Mouse (Mus musculus): ENCODE data around the gene Aldh2. TPM values are rescaled to one million over a fixed set of nuclear protein-coding genes. Genes with fewer than 3 reads are reported as not detected.

Aldh2 gene
- polyA plus RNA-seq, 1 experiment from 2014 or later, result 146 TPM

GRCm38 (mm10) chr5:121575867-121576266, 17.8 kb downstream of the Aldh2 start:
- no peaks in the 10 kb centered on the region for H3K9me3 ChIP-seq (replicated peaks)
- peaks cover 96% of the 10 kb centered on the region for H3K36me3 ChIP-seq
- H3K4me3 ChIP-seq, result no peak overlapping the region
- ATAC-seq, result no peak
- H3K9ac ChIP-seq, result no peak overlapping the region
- H3K4me1 ChIP-seq, result no peaks in the 10 kb centered on the region
- H3K4me2 ChIP-seq, result no peak overlapping the region
- no peak overlapping the region for H3K27ac ChIP-seq
- 92% methylated on average over 11 of the region's 11 CpGs for WGBS (ENCODE audit: insufficient replicate concordance)
- no peaks in the 10 kb centered on the region for H3K27me3 ChIP-seq (replicated peaks)

GRCm38 (mm10) chr5:121574145-121574544, 19.5 kb downstream of the Aldh2 start:
- WGBS (ENCODE audit: insufficient replicate concordance), result 81% methylated on average over 13 of the region's 13 CpGs
- Histone ChIP-seq H3K27me3 (replicated peaks) (no peaks in the 10 kb centered on the region), H3K36me3 (peaks cover 94% of the 10 kb centered on the region), H3K4me1 (no peaks in the 10 kb centered on the region), H3K27ac (no peak overlapping the region), H3K9ac (no peak overlapping the region), H3K4me2 (no peak overlapping the region), H3K9me3 (replicated peaks) (no peaks in the 10 kb centered on the region), H3K4me3 (no peak overlapping the region)
- ATAC-seq, result no peak

- ATAC-seq, result no peak
- Histone ChIP-seq H3K27me3 (replicated peaks) (no peaks in the 10 kb centered on the region), H3K4me2 (no peak overlapping the region), H3K9ac (no peak overlapping the region), H3K36me3 (peaks cover 81% of the 10 kb centered on the region), H3K4me3 (no peak overlapping the region), H3K9me3 (replicated peaks) (no peaks in the 10 kb centered on the region), H3K4me1 (no peaks in the 10 kb centered on the region), H3K27ac (no peak overlapping the region)
- 75% methylated on average over 1 of the region's 1 CpGs for WGBS (ENCODE audit: insufficient replicate concordance)
Measured at GRCm38 (mm10) chr5:121570787-121571186, 22.8 kb downstream of the Aldh2 start.

GRCm38 (mm10) chr5:121569881-121570420, 23.7 kb downstream of the Aldh2 start:
- 82% methylated on average over 9 of the region's 9 CpGs for WGBS (ENCODE audit: insufficient replicate concordance)
- Histone ChIP-seq H3K4me3 (no peak overlapping the region), H3K4me2 (no peak overlapping the region), H3K9me3 (replicated peaks) (no peaks in the 10 kb centered on the region), H3K27ac (no peak overlapping the region), H3K9ac (no peak overlapping the region), H3K36me3 (peaks cover 72% of the 10 kb centered on the region), H3K27me3 (replicated peaks) (no peaks in the 10 kb centered on the region), H3K4me1 (no peaks in the 10 kb centered on the region)
- ATAC-seq, result no peak

GRCm38 (mm10) chr5:121566035-121566681, 27.5 kb downstream of the Aldh2 start:
- H3K27me3 ChIP-seq (replicated peaks), result no peaks in the 10 kb centered on the region
- H3K4me3 ChIP-seq, result no peak overlapping the region
- 81% methylated on average over 16 of the region's 16 CpGs for WGBS (ENCODE audit: insufficient replicate concordance)
- no peaks in the 10 kb centered on the region for H3K9me3 ChIP-seq (replicated peaks)
- no peak overlapping the region for H3K27ac ChIP-seq
- no peak for ATAC-seq
- no peak overlapping the region for H3K4me2 ChIP-seq
- no peak overlapping the region for H3K9ac ChIP-seq
- H3K36me3 ChIP-seq, result peaks cover 35% of the 10 kb centered on the region
- peaks cover 5% of the 10 kb centered on the region; the same call in 1 of the 2 replicates for H3K4me1 ChIP-seq

- WGBS (ENCODE audit: insufficient replicate concordance), result 13% methylated on average over 11 of the region's 11 CpGs
- Histone ChIP-seq H3K4me1 (peaks cover 5% of the 10 kb centered on the region; the same call in 1 of the 2 replicates), H3K36me3 (peaks cover 19% of the 10 kb centered on the region), H3K4me2 (peak overlapping the region; percentile 64), H3K27me3 (replicated peaks) (no peaks in the 10 kb centered on the region), H3K27ac (no peak overlapping the region), H3K9ac (0 out of 2 replicates have a peak overlapping the region, but pooled peaks have one; percentile 18), H3K9me3 (replicated peaks) (no peaks in the 10 kb centered on the region), H3K4me3 (peak overlapping the region; percentile 36)
- ATAC-seq, result no peak; the same call in 1 of the 2 replicates
Measured at GRCm38 (mm10) chr5:121564468-121564895, 29.1 kb downstream of the Aldh2 start.

- 66% methylated on average over 3 of the region's 3 CpGs for WGBS (ENCODE audit: insufficient replicate concordance)
- H3K4me3 ChIP-seq, result no peak overlapping the region
- H3K9ac ChIP-seq, result no peak overlapping the region
- H3K27ac ChIP-seq, result no peak overlapping the region
- peaks cover 5% of the 10 kb centered on the region; the same call in 1 of the 2 replicates for H3K4me1 ChIP-seq
- no peaks in the 10 kb centered on the region for H3K9me3 ChIP-seq (replicated peaks)
- ATAC-seq, result no peak
- H3K36me3 ChIP-seq, result peaks cover 2% of the 10 kb centered on the region; the same call in 1 of the 2 replicates
- H3K27me3 ChIP-seq (replicated peaks), result peaks cover 5% of the 10 kb centered on the region; the same call in 1 of the 2 replicates
- H3K4me2 ChIP-seq, result no peak overlapping the region
Measured at GRCm38 (mm10) chr5:121562436-121562835, 31.2 kb downstream of the Aldh2 start.

GRCm38 (mm10) chr5:121549196-121549595, 44.4 kb downstream of the Aldh2 start:
- H3K27ac ChIP-seq, result no peak overlapping the region
- H3K36me3 ChIP-seq, result 0 out of 2 replicates have a peak, but pooled peaks cover 4% of the 10 kb centered on the region
- H3K9me3 ChIP-seq (replicated peaks), result no peaks in the 10 kb centered on the region
- H3K4me1 ChIP-seq, result peaks cover 33% of the 10 kb centered on the region
- H3K9ac ChIP-seq, result no peak overlapping the region
- WGBS (ENCODE audit: insufficient replicate concordance), result 84% methylated on average over 7 of the region's 7 CpGs
- no peak overlapping the region for H3K4me3 ChIP-seq
- H3K27me3 ChIP-seq (replicated peaks), result no peaks in the 10 kb centered on the region; the same call in 1 of the 2 replicates
- no peak for ATAC-seq
- H3K4me2 ChIP-seq, result no peak overlapping the region

GRCm38 (mm10) chr5:121547084-121547483, 46.5 kb downstream of the Aldh2 start:
- Histone ChIP-seq H3K9ac (peak overlapping the region; percentile 92), H3K4me2 (peak overlapping the region; percentile 74), H3K4me3 (peak overlapping the region; percentile 81; the same call in 1 of the 2 replicates), H3K27ac (peak overlapping the region; percentile 93), H3K36me3 (0 out of 2 replicates have a peak, but pooled peaks cover 4% of the 10 kb centered on the region), H3K27me3 (replicated peaks) (no peaks in the 10 kb centered on the region), H3K9me3 (replicated peaks) (no peaks in the 10 kb centered on the region), H3K4me1 (peaks cover 46% of the 10 kb centered on the region)
- ATAC-seq, result peak; percentile 56; the same call in 1 of the 2 replicates
- 66% methylated on average over 3 of the region's 3 CpGs for WGBS (ENCODE audit: insufficient replicate concordance)

GRCm38 (mm10) chr5:121546530-121546895, 47.1 kb downstream of the Aldh2 start:
- Histone ChIP-seq H3K9me3 (replicated peaks) (no peaks in the 10 kb centered on the region), H3K36me3 (0 out of 2 replicates have a peak, but pooled peaks cover 4% of the 10 kb centered on the region), H3K4me3 (peak overlapping the region; percentile 81), H3K27me3 (replicated peaks) (no peaks in the 10 kb centered on the region), H3K27ac (peak overlapping the region; percentile 93), H3K9ac (peak overlapping the region; percentile 92), H3K4me2 (peak overlapping the region; percentile 74), H3K4me1 (peaks cover 47% of the 10 kb centered on the region)
- ATAC-seq, result 0 out of 2 replicates have a peak, but pooled peaks have one; percentile 36
- WGBS (ENCODE audit: insufficient replicate concordance), result 17% methylated on average over 6 of the region's 6 CpGs

GRCm38 (mm10) chr5:121545793-121546529, 47.7 kb downstream of the Aldh2 start, which contains the start of gene Mapkapk5:
Gene Mapkapk5, minus strand, starts transcription at chr5:121545905.
- peaks cover 4% of the 10 kb centered on the region; the same call in 1 of the 2 replicates for H3K36me3 ChIP-seq
- no peaks in the 10 kb centered on the region for H3K27me3 ChIP-seq (replicated peaks)
- peak within 1 kb of the TSS; percentile 74 for H3K4me2 ChIP-seq
- peak within 1 kb of the TSS; percentile 93 for H3K27ac ChIP-seq
- H3K4me1 ChIP-seq, result peaks cover 51% of the 10 kb centered on the region
- H3K4me3 ChIP-seq, result peak within 1 kb of the TSS; percentile 81
- under 1% methylated on average over 55 of the region's 55 CpGs for WGBS (ENCODE audit: insufficient replicate concordance)
- no peaks in the 10 kb centered on the region for H3K9me3 ChIP-seq (replicated peaks)
- ATAC-seq, result peak; percentile 91
- H3K9ac ChIP-seq, result peak within 1 kb of the TSS; percentile 92

Data from liver, embryonic 12.5 days (tissue).